Mouse (Mus musculus): ENCODE measurements around the gene Ccr10.
A peak's percentile ranks its signal among the peaks of the same experiment; 100 is the strongest.

Gene Ccr10

GRCm38 (mm10) chr11:101174851-101175628, at the start of gene Ccr10:
Ccr10 (minus strand) TSS chr11:101175443.
- no peak for ATAC-seq (ENCODE audit: insufficient number of reproducible peaks, low FRiP score, low TSS enrichment)

DNA sequence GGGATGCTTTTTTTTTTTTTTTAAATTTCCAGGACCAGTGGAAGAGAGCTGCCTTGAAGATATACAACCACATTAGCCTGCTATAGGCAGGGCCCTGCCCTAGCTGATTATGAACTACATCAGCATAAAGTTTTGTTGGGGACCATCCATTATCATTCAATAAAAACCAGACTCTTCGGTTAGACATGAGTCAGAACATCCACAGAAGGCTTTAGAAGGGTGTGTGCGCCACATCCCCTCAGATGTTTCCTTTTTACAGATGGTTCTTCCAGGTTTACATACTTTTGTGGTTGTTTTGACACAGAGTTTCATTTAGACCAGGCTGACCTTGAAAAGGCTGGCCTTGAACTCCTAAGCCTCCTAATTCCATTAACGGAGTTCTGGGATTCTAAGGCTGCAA, 49.1 kb upstream of the Ccr10 start:
- ATAC-seq (ENCODE audit: insufficient number of reproducible peaks, low FRiP score, low TSS enrichment) = no peak

DNA sequence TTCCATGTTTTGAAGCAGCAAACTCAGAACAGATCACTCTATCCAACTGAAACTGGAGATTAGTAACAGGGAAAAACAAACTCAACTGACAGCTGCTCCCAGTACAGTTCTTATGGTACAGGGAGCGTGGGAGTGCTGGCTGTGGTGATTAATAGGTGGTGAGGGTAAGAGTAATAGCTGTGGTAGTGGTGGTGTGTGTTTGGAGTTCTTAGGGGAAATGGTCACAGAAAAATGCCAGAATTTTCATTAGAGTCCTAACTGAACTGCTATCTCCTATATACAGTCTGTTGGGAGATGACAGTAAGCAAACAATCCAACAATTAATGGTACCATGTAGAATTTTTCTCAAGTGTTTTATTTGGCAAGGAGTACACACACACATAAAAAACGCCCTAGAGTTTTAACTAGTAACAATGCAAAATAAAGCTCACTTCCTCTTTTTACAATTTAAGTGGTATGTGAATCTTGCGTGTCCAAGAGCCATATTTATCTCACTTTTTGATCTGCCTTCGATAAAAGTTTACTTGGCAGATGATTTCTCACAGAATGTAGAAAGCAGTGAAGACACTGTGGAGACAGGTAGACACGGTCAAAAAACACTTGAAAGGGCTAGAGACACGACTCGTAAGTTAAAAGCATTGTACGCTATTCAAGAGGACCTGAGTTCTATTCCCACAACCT, 46.2 kb upstream of the Ccr10 start:
- no peak for ATAC-seq (ENCODE audit: insufficient number of reproducible peaks, low FRiP score, low TSS enrichment)

GRCm38 (mm10) chr11:101220853-101221252, 45.6 kb upstream of the Ccr10 start:
- no peak for ATAC-seq (ENCODE audit: insufficient number of reproducible peaks, low FRiP score, low TSS enrichment)

DNA sequence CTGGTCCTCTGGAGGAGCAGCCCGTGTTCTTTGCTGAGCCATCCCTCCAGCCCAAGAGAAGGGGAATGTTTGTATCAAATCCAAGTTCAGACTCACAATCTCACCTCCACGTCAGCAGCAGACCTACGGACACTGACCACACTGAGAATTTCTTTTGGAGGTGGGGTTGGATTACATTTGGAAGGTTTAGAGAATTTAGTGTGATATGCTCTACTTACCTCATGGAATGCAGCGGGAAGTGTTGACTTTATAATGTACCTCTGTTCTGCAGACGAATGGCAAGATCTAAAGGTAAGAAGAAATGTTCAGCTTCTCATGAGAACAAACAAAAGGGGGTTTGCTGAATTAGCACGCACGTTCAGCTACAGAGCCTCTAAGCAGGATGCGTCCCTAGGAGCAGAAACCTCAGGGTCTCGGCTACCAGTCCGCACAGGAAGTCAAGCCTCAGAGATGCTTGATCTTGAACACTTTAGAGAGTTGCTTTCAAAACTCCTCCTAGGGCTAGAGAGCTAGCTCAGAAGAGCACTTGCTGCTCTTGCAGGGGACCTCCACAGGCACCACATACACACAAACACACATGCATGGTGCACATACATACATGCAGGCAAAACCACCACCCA, 43.3 kb upstream of the Ccr10 start:
- ATAC-seq (ENCODE audit: insufficient number of reproducible peaks, low FRiP score, low TSS enrichment) = no peak

- ATAC-seq (ENCODE audit: insufficient number of reproducible peaks, low FRiP score, low TSS enrichment) = no peak
Measured at GRCm38 (mm10) chr11:101216936-101217335, 41.7 kb upstream of the Ccr10 start.

DNA sequence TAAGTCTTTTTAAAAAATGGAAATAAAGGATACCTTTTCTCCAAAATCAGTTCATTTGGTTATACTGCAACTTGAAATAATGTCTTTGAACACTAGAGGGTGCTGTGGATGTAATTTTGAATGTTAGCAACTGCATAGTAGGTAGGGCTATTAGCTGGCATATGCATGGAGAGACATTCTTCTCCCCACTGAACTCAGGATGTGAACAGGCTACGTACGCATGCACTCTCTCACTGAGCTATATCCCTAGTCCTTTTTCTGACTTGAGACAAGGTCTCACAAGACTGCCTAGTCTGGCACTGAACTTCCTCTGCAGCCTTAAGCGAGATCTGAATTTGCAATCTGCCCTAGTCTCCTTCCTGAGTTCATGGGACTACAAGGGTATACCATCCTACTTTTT, 36.7 kb upstream of the Ccr10 start:
- ATAC-seq (ENCODE audit: insufficient number of reproducible peaks, low FRiP score, low TSS enrichment) = no peak

DNA sequence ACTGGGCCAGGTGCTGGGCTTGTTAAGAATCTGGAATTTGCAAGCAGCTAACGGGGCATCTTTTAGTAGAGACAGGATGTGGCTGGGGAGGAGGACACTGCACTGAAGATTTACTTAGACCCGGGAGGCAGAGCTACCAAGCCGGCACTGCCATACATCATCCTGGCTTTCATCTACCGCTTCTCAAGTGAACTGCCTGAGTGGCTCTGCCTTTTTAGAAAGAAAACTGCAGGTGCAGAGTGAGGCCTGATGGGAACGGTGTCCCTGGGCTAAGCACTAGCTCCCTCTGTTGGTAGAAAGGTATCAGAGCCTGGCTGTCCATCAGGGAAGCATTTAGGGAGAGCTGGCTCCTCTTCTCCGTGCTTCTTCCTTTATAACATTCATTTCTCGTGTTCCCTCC, 25.7 kb upstream of the Ccr10 start:
- ATAC-seq (ENCODE audit: insufficient number of reproducible peaks, low FRiP score, low TSS enrichment) = peak; percentile 61; the same call in 1 of the 2 replicates

- ATAC-seq (ENCODE audit: insufficient number of reproducible peaks, low FRiP score, low TSS enrichment) = no peak
Measured at GRCm38 (mm10) chr11:101199555-101199954, 24.3 kb upstream of the Ccr10 start.

DNA sequence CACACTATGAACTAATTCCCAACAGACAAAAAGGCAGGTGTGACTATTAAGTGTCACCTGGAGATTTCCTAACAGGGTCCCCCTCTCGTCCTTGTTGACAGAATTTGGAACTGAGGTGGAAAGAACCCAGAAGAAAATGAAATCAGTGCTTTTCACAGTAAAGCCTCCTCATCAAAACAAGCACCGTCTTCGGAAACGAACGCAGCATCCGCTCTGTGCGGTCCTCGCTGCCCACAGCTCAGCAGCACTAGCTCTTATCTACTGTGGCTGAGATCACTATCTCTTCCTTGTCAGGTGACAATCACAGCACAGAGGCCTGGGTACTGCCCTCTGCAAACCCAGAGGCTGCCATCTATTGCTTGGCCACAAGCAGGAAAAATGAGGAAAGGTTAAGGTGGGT, 20.9 kb upstream of the Ccr10 start:
- ATAC-seq (ENCODE audit: insufficient number of reproducible peaks, low FRiP score, low TSS enrichment) = no peak

DNA sequence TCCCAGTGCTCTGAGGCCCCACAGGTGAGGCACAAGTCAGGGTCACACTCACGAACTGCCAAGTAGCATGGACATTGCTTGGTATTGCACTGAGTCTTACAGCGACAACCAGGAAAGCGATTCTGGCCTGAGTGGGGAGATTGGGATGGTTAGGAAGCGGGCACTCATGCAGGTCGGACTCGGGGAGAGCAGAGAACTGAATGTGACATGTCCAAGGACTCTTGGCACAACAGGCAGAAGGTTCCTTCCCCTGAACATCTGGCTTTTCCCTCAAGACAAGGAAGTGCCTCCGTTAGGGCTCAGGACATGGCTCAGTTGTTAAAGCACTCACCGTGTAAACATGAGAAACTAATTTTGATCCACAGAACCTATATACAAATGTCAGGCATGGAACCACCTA, 20.3 kb upstream of the Ccr10 start:
- ATAC-seq (ENCODE audit: insufficient number of reproducible peaks, low FRiP score, low TSS enrichment) = no peak

- no peak for ATAC-seq (ENCODE audit: insufficient number of reproducible peaks, low FRiP score, low TSS enrichment)
Measured at GRCm38 (mm10) chr11:101195101-101195500, 19.9 kb upstream of the Ccr10 start.

DNA sequence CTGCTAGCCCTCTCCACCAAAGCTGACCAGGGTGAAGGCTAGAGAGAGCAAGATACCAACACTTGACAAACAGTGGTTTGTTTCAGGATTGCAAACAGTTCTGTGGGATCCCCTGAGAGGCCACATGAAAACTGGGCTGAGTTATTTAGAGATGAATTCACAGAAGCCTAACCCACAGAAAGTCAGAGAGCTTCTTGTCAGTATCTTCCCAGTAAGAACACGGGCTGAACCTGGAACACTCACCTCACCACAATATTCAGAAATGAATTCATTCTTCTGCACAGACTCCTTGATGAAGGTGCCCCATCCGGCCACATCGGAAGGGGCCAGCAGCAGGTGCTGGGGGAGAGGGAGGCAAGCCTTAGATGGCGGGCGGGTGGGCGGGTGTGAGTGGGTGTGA, 19.4 kb upstream of the Ccr10 start:
- no peak for ATAC-seq (ENCODE audit: insufficient number of reproducible peaks, low FRiP score, low TSS enrichment)

GRCm38 (mm10) chr11:101194137-101194536, 18.9 kb upstream of the Ccr10 start:
- no peak for ATAC-seq (ENCODE audit: insufficient number of reproducible peaks, low FRiP score, low TSS enrichment)

DNA sequence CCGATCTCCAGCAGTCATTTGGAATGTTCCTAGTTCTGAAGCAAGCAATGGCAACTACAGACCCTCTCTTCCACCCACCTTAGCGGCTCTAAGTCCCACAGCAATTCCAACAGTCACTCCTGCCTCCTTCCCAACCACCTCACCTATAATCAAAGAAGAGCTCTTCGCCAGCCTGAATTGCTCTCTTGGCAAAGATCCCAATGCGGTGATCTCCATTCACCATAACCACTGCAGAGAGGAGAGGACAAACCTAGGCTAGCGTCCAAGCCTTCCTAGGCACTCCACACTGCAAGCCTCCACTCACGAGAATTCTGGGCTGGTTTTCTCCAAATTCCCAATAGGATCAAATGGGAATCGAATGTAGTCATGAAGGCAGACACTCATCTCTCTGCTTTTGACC, 17.8 kb upstream of the Ccr10 start:
- no peak for ATAC-seq (ENCODE audit: insufficient number of reproducible peaks, low FRiP score, low TSS enrichment)

- no peak for ATAC-seq (ENCODE audit: insufficient number of reproducible peaks, low FRiP score, low TSS enrichment)
Measured at GRCm38 (mm10) chr11:101192646-101193045, 17.4 kb upstream of the Ccr10 start.

DNA sequence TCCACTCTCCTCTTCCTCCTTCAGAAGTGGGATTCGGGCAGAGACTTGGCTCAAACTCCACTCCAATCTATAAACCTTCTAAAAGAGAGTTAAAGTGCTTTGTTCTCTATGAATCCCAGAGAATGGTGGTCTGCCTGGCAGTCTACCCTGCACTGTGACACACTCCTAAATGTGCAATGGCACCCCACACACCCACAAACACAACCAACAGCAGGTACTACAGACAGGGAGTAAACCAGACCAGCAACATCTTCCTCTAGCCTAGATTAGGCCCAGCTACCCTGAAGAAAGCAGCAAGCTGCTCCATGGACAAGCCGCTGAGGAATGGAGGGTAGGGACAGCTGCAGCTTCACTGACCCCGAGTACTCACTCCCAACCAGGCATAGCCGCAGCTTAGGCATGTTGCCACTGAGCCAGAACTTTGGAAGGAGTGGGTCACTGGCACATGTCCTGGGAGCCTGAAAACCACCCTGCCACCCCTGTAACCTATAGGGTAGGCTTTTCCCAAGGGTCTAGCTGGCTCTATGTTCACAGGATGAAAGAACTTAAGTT, 16.8 kb upstream of the Ccr10 start:
- ATAC-seq (ENCODE audit: insufficient number of reproducible peaks, low FRiP score, low TSS enrichment) = no peak

- ATAC-seq (ENCODE audit: insufficient number of reproducible peaks, low FRiP score, low TSS enrichment) = no peak
Measured at GRCm38 (mm10) chr11:101190913-101191907, 16.0 kb upstream of the Ccr10 start.

DNA sequence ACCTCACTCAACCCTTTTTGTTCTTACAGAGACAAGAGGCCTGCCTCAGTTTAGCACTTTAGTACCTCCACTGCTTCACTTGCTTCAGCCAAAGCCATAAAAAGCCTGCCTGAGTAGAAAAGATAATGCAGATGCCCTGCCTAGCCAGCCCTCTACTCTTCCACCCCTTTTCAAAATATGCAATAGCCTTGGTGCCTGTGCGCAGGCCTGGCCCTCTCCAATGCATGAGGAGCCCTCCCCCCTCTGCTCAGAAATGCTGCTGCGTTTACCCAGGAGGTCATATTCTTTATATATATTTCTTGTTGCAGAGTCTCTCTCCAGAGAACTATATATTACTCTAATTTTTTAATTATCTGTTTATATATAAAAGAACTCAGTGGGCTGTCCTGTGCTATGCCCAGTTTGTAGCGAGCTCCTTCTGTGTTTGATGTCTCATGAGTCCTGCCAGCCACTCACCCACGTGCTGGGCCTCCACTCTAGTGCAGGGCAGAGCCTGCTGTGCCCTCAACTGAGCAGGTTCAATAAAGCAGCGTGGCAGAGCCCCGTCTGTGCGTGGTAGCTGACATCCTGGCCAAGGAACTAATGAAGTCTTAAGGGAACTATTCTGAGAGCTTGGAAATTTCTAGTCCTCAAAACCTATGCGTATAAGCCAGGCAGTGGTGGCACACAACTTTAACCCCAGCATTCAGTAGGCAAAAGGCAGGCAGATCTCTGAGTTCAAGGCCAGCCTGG, 15.1 kb upstream of the Ccr10 start:
- ATAC-seq (ENCODE audit: insufficient number of reproducible peaks, low FRiP score, low TSS enrichment) = no peak
